Mouse (Mus musculus): ENCODE data around the gene Slc35e2. TPM values are rescaled to one million over a fixed set of nuclear protein-coding genes. Genes with fewer than 3 reads are reported as not detected.
A peak's percentile ranks its signal among the peaks of the same experiment; 100 is the strongest.

Slc35e2 gene
- total and polyA plus RNA-seq, 3 experiments: 2.3 to 34.4 (median 23.3) TPM

DNA sequence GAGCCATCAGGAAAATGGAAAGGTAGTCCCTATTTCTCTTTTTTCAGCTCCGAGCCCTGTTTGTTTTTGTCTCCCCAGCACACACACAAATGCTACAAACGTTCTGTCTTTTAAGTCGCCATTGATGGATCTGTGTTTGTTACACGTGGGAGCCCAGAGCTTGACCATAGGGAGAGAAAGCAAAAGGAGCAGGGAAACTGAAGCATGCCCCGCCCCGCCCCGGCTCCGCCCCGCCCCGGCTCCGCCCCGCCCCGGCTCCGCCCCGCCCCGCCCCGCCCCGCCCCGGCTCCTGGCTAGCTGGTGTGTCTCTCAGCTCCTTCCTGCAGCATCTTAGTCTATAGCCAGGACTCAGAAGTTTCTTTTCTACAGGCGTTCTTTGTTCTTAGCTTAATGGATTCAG, 2.7 kb upstream of the Slc35e2 start:
- no peaks in the 10 kb centered on the region for H3K9me3 ChIP-seq (replicated peaks)
- H3K4me1 ChIP-seq (ENCODE audit: insufficient read depth, low read depth, low read length): peaks cover 69% of the 10 kb centered on the region
- no peak overlapping the region; the same call in 1 of the 2 replicates for H3K4me3 ChIP-seq (ENCODE audit: low read depth, low read length)
- no peaks in the 10 kb centered on the region for H3K27me3 ChIP-seq (ENCODE audit: insufficient read depth, low read length)
- peaks cover 11% of the 10 kb centered on the region for H3K36me3 ChIP-seq (replicated peaks)
- DNase-seq (ENCODE audit: low spot score) (no peak), ATAC-seq (ENCODE audit: extremely low read depth, insufficient number of reproducible peaks, low FRiP score, poor library complexity, severe bottlenecking) (no peak)
- TF ChIP-seq TAL1 (conservative IDR thresholded peaks at IDR 0.05; ENCODE audit: low read depth, low read length) (no peak), POLR2AphosphoS5 (IDR thresholded peaks at IDR 0.05; ENCODE audit: insufficient replicate concordance, low read depth, low read length) (no peak), GATA2 (IDR thresholded peaks at IDR 0.05; ENCODE audit: borderline replicate concordance, low read depth, low read length) (no peak), CTCF (IDR thresholded peaks at IDR 0.05; ENCODE audit: low read depth, low read length) (no peak), GATA1 (IDR thresholded peaks at IDR 0.05; ENCODE audit: borderline replicate concordance, low read length) (no peak)

DNA sequence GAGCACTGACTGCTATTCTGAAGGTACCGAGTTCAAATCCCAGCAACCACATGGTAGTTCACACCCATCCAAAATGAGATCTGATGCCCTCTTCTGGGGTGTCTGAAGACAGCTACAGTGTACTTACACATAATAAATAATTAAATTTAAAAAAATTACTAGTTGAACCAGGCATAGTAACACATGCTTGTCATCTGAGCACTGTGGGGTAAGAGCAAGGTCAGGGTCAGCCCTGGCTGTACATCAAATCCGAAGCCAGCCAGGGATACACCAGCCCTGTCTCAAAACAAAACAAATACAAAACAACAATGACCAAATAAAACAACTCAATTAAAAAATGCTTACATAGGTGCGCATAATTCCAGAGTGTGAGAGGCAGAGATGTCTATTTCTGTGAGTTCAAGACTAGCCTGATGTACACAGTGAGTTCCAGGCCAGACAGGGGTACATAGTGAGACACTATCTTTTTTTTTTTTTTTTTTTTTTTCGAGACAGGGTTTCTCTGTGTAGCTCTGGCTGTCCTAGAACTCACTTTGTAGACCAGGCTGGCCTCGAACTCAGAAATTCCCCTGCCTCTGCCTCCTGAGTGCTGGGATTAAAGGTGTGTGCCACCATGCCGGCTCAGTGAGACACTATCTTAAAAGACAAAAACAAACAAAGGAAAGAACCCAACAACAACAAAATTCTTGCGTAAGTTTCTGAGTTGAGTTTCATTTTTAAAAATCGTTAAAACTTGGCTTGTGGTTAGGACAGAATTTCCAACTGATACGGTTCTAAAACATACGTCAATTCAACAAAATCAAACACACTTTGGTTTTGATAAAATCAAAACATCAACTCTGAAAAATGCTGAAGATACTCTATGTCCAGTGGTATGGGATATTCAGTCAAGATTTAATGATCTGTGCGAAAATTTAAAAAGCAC, 1.1 kb upstream of the Slc35e2 start:
- H3K27me3 ChIP-seq (ENCODE audit: insufficient read depth, low read length): no peaks in the 10 kb centered on the region
- peaks cover 27% of the 10 kb centered on the region for H3K36me3 ChIP-seq (replicated peaks)
- H3K4me1 ChIP-seq (ENCODE audit: insufficient read depth, low read depth, low read length): peaks cover 71% of the 10 kb centered on the region
- peak overlapping the region; percentile 94 for H3K4me3 ChIP-seq (ENCODE audit: low read depth, low read length)
- H3K9me3 ChIP-seq (replicated peaks): no peaks in the 10 kb centered on the region
- no peak for DNase-seq (ENCODE audit: low spot score)
- TF ChIP-seq TAL1 (conservative IDR thresholded peaks at IDR 0.05; ENCODE audit: low read depth, low read length): no peak
- no peak for TF ChIP-seq CTCF (IDR thresholded peaks at IDR 0.05; ENCODE audit: low read depth, low read length)
- no peak for TF ChIP-seq POLR2AphosphoS5 (IDR thresholded peaks at IDR 0.05; ENCODE audit: insufficient replicate concordance, low read depth, low read length)
- no peak for TF ChIP-seq GATA1 (IDR thresholded peaks at IDR 0.05; ENCODE audit: borderline replicate concordance, low read length)
- no peak for TF ChIP-seq GATA2 (IDR thresholded peaks at IDR 0.05; ENCODE audit: borderline replicate concordance, low read depth, low read length)
- ATAC-seq (ENCODE audit: extremely low read depth, insufficient number of reproducible peaks, low FRiP score, poor library complexity, severe bottlenecking): no peak

DNA sequence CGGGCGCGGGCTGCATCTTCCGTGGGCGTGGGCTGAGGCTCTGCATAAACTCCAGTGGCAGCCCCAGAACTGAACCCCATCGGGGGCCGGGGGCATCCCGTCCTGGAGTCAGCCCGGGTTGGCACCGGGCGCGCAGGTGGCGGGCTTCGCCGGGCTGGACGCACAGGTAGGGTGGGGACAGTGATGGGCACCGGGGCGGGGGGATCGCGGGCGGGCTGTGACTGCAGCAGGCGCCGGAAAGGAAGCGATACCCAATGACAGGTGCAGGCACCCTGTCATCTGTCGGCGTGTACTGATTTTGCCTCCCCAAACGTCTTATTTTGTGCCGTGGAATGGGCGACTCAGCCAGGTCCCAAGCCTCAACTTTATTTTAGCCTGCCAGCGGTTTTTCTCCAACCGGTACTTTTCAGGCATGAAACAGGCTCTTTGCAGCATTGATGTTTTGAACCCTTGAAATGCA, 811 bp downstream of the Slc35e2 start:
- DNase-seq (ENCODE audit: low spot score) (no peak), ATAC-seq (ENCODE audit: extremely low read depth, insufficient number of reproducible peaks, low FRiP score, poor library complexity, severe bottlenecking) (no peak)
- H3K9me3 ChIP-seq (replicated peaks): no peaks in the 10 kb centered on the region
- H3K4me1 ChIP-seq (ENCODE audit: insufficient read depth, low read depth, low read length): peaks cover 57% of the 10 kb centered on the region
- H3K27me3 ChIP-seq (ENCODE audit: insufficient read depth, low read length): no peaks in the 10 kb centered on the region
- H3K4me3 ChIP-seq (ENCODE audit: low read depth, low read length): peak overlapping the region; percentile 94
- H3K36me3 ChIP-seq (replicated peaks): peaks cover 43% of the 10 kb centered on the region
- TF ChIP-seq POLR2AphosphoS5 (IDR thresholded peaks at IDR 0.05; ENCODE audit: insufficient replicate concordance, low read depth, low read length) (no peak), GATA1 (IDR thresholded peaks at IDR 0.05; ENCODE audit: borderline replicate concordance, low read length) (no peak), TAL1 (conservative IDR thresholded peaks at IDR 0.05; ENCODE audit: low read depth, low read length) (no peak), CTCF (IDR thresholded peaks at IDR 0.05; ENCODE audit: low read depth, low read length) (no peak), GATA2 (IDR thresholded peaks at IDR 0.05; ENCODE audit: borderline replicate concordance, low read depth, low read length) (no peak)

DNA sequence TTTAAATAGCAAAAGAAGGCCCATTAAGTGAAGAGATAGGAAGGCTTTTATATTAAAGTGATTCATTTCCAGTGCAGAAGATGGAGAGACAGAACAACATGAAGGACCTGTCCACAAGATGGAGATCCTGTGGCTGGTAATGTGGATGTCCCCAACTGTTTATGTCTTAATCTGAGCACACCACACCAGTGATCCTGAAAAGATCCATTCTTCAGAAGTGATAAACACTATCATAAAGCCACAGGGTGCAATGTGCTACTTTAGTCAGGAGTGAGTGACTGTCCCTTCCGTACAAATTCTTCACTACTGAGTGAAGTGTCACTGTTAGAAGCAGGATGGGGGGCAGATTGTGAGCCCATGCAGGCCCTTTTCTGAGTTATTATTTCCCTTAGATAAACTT, 1.5 kb downstream of the Slc35e2 start:
- no peak for ATAC-seq (ENCODE audit: extremely low read depth, insufficient number of reproducible peaks, low FRiP score, poor library complexity, severe bottlenecking)
- no peak for DNase-seq (ENCODE audit: low spot score)
- Histone ChIP-seq H3K36me3 (replicated peaks) (peaks cover 50% of the 10 kb centered on the region), H3K9me3 (replicated peaks) (no peaks in the 10 kb centered on the region), H3K4me1 (ENCODE audit: insufficient read depth, low read depth, low read length) (peaks cover 53% of the 10 kb centered on the region), H3K4me3 (ENCODE audit: low read depth, low read length) (peak overlapping the region; percentile 94), H3K27me3 (ENCODE audit: insufficient read depth, low read length) (no peaks in the 10 kb centered on the region)
- no peak for TF ChIP-seq GATA1 (IDR thresholded peaks at IDR 0.05; ENCODE audit: borderline replicate concordance, low read length)
- peak; percentile 33; the same call in 1 of the 2 replicates for TF ChIP-seq TAL1 (conservative IDR thresholded peaks at IDR 0.05; ENCODE audit: low read depth, low read length)

DNA sequence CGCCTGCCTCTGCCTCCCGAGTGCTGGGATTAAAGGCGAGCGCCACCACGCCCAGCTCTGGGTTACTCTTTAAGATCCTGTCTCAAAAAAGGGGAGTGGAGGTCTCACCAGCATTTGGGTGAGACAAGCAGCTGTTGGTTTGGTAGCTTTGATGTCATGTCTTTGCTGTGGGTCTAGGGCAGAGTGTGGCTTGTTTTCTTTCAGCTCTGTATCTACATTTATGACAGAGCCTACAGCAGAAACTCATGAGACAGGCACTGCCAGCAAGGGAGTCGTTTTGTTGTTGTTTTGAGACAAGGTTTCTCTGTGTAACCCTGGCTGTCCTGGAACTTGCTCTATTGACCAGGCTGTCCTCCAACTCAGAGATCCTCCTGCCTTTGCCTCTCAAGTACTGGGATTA, 2.6 kb downstream of the Slc35e2 start:
- ATAC-seq (ENCODE audit: extremely low read depth, insufficient number of reproducible peaks, low FRiP score, poor library complexity, severe bottlenecking) (no peak), DNase-seq (ENCODE audit: low spot score) (no peak)
- TF ChIP-seq GATA2 (IDR thresholded peaks at IDR 0.05; ENCODE audit: borderline replicate concordance, low read depth, low read length): no peak
- TF ChIP-seq POLR2AphosphoS5 (IDR thresholded peaks at IDR 0.05; ENCODE audit: insufficient replicate concordance, low read depth, low read length): no peak
- no peak for TF ChIP-seq TAL1 (conservative IDR thresholded peaks at IDR 0.05; ENCODE audit: low read depth, low read length)
- TF ChIP-seq GATA1 (IDR thresholded peaks at IDR 0.05; ENCODE audit: borderline replicate concordance, low read length): no peak
- TF ChIP-seq CTCF (IDR thresholded peaks at IDR 0.05; ENCODE audit: low read depth, low read length): no peak
- no peak overlapping the region for H3K4me3 ChIP-seq (ENCODE audit: low read depth, low read length)
- H3K36me3 ChIP-seq (replicated peaks): peaks cover 60% of the 10 kb centered on the region
- H3K27me3 ChIP-seq (ENCODE audit: insufficient read depth, low read length): no peaks in the 10 kb centered on the region
- no peaks in the 10 kb centered on the region for H3K9me3 ChIP-seq (replicated peaks)
- peaks cover 46% of the 10 kb centered on the region for H3K4me1 ChIP-seq (ENCODE audit: insufficient read depth, low read depth, low read length)

DNA sequence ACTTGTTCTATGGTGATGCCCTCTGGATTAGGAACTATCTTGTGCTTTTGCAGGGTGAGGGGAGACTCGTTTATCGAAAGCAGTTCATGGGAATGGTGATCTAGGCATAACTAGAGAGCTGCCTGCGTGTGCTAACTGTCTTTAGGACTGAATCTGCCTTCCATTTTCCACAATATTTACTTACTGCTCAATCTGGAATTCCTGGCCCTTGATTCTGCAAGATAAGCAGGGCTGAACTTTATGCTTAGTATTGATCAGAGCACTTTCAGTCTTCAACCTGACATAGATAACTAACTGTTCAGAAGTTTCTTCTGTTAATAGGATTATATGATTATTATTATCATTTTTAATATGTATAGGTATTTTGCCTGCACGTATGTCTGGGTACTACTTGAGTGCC, 3.9 kb downstream of the Slc35e2 start:
- TF ChIP-seq GATA1 (IDR thresholded peaks at IDR 0.05; ENCODE audit: borderline replicate concordance, low read length) (no peak), TAL1 (conservative IDR thresholded peaks at IDR 0.05; ENCODE audit: low read depth, low read length) (no peak), GATA2 (IDR thresholded peaks at IDR 0.05; ENCODE audit: borderline replicate concordance, low read depth, low read length) (no peak), POLR2AphosphoS5 (IDR thresholded peaks at IDR 0.05; ENCODE audit: insufficient replicate concordance, low read depth, low read length) (no peak), CTCF (IDR thresholded peaks at IDR 0.05; ENCODE audit: low read depth, low read length) (no peak)
- Histone ChIP-seq H3K4me1 (ENCODE audit: insufficient read depth, low read depth, low read length) (peaks cover 40% of the 10 kb centered on the region), H3K9me3 (replicated peaks) (no peaks in the 10 kb centered on the region), H3K4me3 (ENCODE audit: low read depth, low read length) (no peak overlapping the region), H3K36me3 (replicated peaks) (peaks cover 72% of the 10 kb centered on the region), H3K27me3 (ENCODE audit: insufficient read depth, low read length) (no peaks in the 10 kb centered on the region)
- DNase-seq (ENCODE audit: low spot score) (no peak), ATAC-seq (ENCODE audit: extremely low read depth, insufficient number of reproducible peaks, low FRiP score, poor library complexity, severe bottlenecking) (no peak)

Measured in G1E (cell line).